Mouse (Mus musculus) kidney, postnatal 0 days (tissue): ENCODE measurements at regions not wholly inside any gene's neighbourhood (a gene's known extent, or its start where the extent isn't known, plus 50 kb on each side); places are given as distances from the start of the nearest gene placed in this dataset. TPM values are rescaled to one million over a fixed set of nuclear protein-coding genes. Genes with fewer than 3 reads are reported as not detected.
A peak's percentile ranks its signal among the peaks of the same experiment; 100 is the strongest.

ENCODE experiments used
- ATAC-seq: fragments of 200-750 bp; cut with Nextera tagmentation; replicated peaks from 2 replicates; pipeline ENCODE4 v1.8.0; 2017; ENCODE audit warnings: low read depth, moderate number of reproducible peaks, moderate TSS enrichment, moderate library complexity; ENCODE audit not compliant: low FRiP score
- DNase-seq: peaks from one replicate; pipeline ENCODE4 v3.0.0-alpha.2; 2016; ENCODE audit warnings: low spot score
- H3K27ac ChIP-seq: fragments of 300-500 bp; sonication (generic); 2 replicates; pipeline ENCODE4 v1.5.1; 2014; ENCODE audit warnings: mild to moderate bottlenecking
- H3K27me3 ChIP-seq: fragments of 300-500 bp; sonication (generic); 2 replicates; pipeline ENCODE4 v1.6.1; 2014; ENCODE audit warnings: low read length, mixed read lengths; ENCODE audit not compliant: insufficient read depth
- H3K36me3 ChIP-seq: fragments of 300-500 bp; sonication (generic); 2 replicates; pipeline ENCODE4 v1.6.1; 2014; ENCODE audit warnings: low read length, mixed read lengths; ENCODE audit not compliant: insufficient read depth
- H3K4me1 ChIP-seq: fragments of 300-500 bp; sonication (generic); replicated peaks from 2 replicates; pipeline ENCODE4 v1.6.1; 2014; ENCODE audit warnings: antibody characterized with exemption, low read length, mixed read lengths; ENCODE audit not compliant: insufficient read depth
- H3K4me2 ChIP-seq: fragments of 300-500 bp; sonication (generic); 2 replicates; pipeline ENCODE4 v1.6.1; 2014; ENCODE audit warnings: mild to moderate bottlenecking, low read length, moderate library complexity, mixed read lengths
- H3K4me3 ChIP-seq: fragments of 300-500 bp; sonication (generic); replicated peaks from 2 replicates; pipeline ENCODE4 v1.5.1; 2014; ENCODE audit warnings: low read depth, low read length
- H3K9ac ChIP-seq: fragments of 300-500 bp; sonication (generic); 2 replicates; pipeline ENCODE4 v1.6.1; 2014; ENCODE audit warnings: low read depth, low read length
- H3K9me3 ChIP-seq: fragments of 300-500 bp; sonication (generic); replicated peaks from 2 replicates; pipeline ENCODE4 v1.6.1; 2016; ENCODE audit warnings: low read length, inconsistent platforms, mixed read lengths
- CTCF ChIP-seq: IDR thresholded peaks from 2 replicates; pipeline ENCODE4 v1.5.1; 2016; ENCODE audit warnings: antibody characterized with exemption, low read depth, mild to moderate bottlenecking, moderate library complexity
- WGBS: fragments of 180-500 bp; shearing (Covaris S2); extraction: QIAGEN DNeasy Blood & Tissue Kit; methylation state at CpG from one replicate; pipeline ENCODE4 v1.1.7; 2014; 5-methylcytosine and 5-hydroxymethylcytosine counted together
- microRNA-seq: library from miRNA; unstranded; fragments of <30 nt; microRNA quantifications from one replicate; pipeline ENCODE4, GENCODE M21; 2016

GRCm38 (mm10) chr2:16929974-16930373, 573.9 kb downstream of the Plxdc2 start:
- Histone ChIP-seq H3K4me3 (no peak overlapping the region), H3K9ac (no peak overlapping the region), H3K27ac (no peak overlapping the region), H3K36me3 (no peaks in the 10 kb centered on the region), H3K27me3 (no peaks in the 10 kb centered on the region), H3K9me3 (no peaks in the 10 kb centered on the region), H3K4me1 (no peaks in the 10 kb centered on the region), H3K4me2 (no peak overlapping the region)
- ATAC-seq (no peak), DNase-seq (no peak)
- TF ChIP-seq CTCF = no peak
- 82% methylated on average over 3 of the region's 3 CpGs for WGBS

- Histone ChIP-seq H3K27ac (no peak overlapping the region), H3K9ac (no peak overlapping the region), H3K4me1 (no peaks in the 10 kb centered on the region), H3K9me3 (no peaks in the 10 kb centered on the region), H3K36me3 (no peaks in the 10 kb centered on the region), H3K4me3 (no peak overlapping the region), H3K27me3 (no peaks in the 10 kb centered on the region), H3K4me2 (no peak overlapping the region)
- no peak for TF ChIP-seq CTCF
- ATAC-seq (no peak), DNase-seq (no peak)
- WGBS = 68% methylated on average over 3 of the region's 3 CpGs
Observed at GRCm38 (mm10) chr2:16959432-16959831, 603.3 kb downstream of the Plxdc2 start.

- Histone ChIP-seq H3K4me1 (no peaks in the 10 kb centered on the region), H3K4me2 (no peak overlapping the region), H3K4me3 (no peak overlapping the region), H3K9ac (no peak overlapping the region), H3K27ac (no peak overlapping the region), H3K36me3 (no peaks in the 10 kb centered on the region), H3K27me3 (no peaks in the 10 kb centered on the region), H3K9me3 (no peaks in the 10 kb centered on the region)
- 14% methylated on average over 4 of the region's 4 CpGs for WGBS
- no peak for TF ChIP-seq CTCF
- ATAC-seq (no peak), DNase-seq (peak; percentile 23)
Observed at GRCm38 (mm10) chr2:16977380-16977779, 621.3 kb downstream of the Plxdc2 start.

GRCm38 (mm10) chr2:16982823-16983222, 626.7 kb downstream of the Plxdc2 start:
- Histone ChIP-seq H3K9me3 (no peaks in the 10 kb centered on the region), H3K36me3 (no peaks in the 10 kb centered on the region), H3K4me3 (no peak overlapping the region), H3K27ac (no peak overlapping the region), H3K27me3 (no peaks in the 10 kb centered on the region), H3K4me1 (no peaks in the 10 kb centered on the region), H3K4me2 (no peak overlapping the region), H3K9ac (no peak overlapping the region)
- no peak for TF ChIP-seq CTCF
- WGBS = 82% methylated on average over 1 of the region's 1 CpGs
- DNase-seq = no peak
- ATAC-seq = no peak

- H3K27me3 ChIP-seq = no peaks in the 10 kb centered on the region
- ATAC-seq (no peak), DNase-seq (no peak)
- no peaks in the 10 kb centered on the region for H3K4me1 ChIP-seq
- H3K36me3 ChIP-seq = no peaks in the 10 kb centered on the region
- no peak overlapping the region for H3K9ac ChIP-seq
- WGBS = 82% methylated on average over 5 of the region's 5 CpGs
- no peak overlapping the region for H3K4me3 ChIP-seq
- no peak for TF ChIP-seq CTCF
- no peaks in the 10 kb centered on the region for H3K9me3 ChIP-seq
- no peak overlapping the region for H3K4me2 ChIP-seq
- H3K27ac ChIP-seq = no peak overlapping the region
Observed at GRCm38 (mm10) chr2:16983583-16984221, 627.6 kb downstream of the Plxdc2 start.

Small RNA genes in the stretch of these regions (microRNA-seq; reads per million reads assigned to microRNA genes)
- gene Gm24933 = not detected
